Mouse (Mus musculus): ENCODE results near the gene Lhx5. TPM values are rescaled to one million over a fixed set of nuclear protein-coding genes. Genes with fewer than 3 reads are reported as not detected.

The Lhx5 gene
- polyA plus RNA-seq, 1 experiment from 2014 or later = not detected

DNA sequence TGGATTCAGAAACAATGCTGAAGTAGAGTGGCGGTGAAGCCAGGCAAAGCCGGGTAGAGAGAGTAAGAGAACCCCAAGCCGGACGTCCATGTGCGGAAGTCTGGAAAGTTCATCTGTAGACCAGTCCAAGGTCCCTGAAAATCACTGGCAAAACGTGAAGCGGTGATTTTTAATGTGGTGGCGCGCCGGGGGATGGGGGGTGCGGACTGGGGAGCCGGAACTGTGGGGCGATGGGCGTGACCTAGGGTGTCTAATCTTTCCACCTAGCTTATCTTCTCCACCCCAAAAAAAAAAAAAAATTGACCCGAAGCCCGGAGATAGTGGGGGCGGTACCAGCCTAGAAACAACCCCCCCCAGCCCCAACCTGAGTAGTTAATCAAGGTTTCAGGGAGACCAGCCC, 6.0 kb downstream of the Lhx5 start:
- WGBS (ENCODE audit: missing documents) = 11% methylated on average over 15 of the region's 17 CpGs

DNA sequence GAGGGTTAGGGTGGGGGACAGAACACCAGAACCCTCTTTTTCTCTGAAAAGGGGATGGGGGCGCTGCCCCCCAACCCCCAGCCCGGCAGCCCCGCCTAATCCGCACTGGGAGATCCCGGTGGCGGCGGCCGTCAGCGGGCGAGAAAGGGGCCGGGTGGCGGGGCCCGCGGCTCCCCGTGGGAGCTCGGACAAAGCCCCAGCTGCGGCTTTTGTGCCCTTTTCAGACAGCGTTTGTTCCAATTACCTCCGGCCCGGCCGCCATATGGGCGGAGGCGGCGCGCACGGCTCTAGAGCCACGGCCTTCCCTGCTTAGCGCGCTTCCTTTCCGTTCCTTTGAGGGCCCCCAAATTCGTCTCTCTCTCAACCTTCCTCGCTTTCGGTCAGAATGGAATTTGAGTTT, 6.5 kb downstream of the Lhx5 start:
- 3% methylated on average over 33 of the region's 33 CpGs for WGBS (ENCODE audit: missing documents)
- no peaks in the 10 kb centered on the region for H3K36me3 ChIP-seq (ENCODE audit: inconsistent target)
- H3K4me3 ChIP-seq (ENCODE audit: inconsistent target) = no peak overlapping the region
- no peaks in the 10 kb centered on the region for H3K79me2 ChIP-seq (ENCODE audit: inconsistent target)
- H3K27ac ChIP-seq = no peak overlapping the region

More for the DNA sequence above, 6.0 kb downstream of the Lhx5 start:
- Histone ChIP-seq H3K36me3 (ENCODE audit: inconsistent target) (no peaks in the 10 kb centered on the region), H3K79me2 (ENCODE audit: inconsistent target) (no peaks in the 10 kb centered on the region), H3K4me3 (ENCODE audit: inconsistent target) (no peak overlapping the region), H3K27ac (no peak overlapping the region)

DNA sequence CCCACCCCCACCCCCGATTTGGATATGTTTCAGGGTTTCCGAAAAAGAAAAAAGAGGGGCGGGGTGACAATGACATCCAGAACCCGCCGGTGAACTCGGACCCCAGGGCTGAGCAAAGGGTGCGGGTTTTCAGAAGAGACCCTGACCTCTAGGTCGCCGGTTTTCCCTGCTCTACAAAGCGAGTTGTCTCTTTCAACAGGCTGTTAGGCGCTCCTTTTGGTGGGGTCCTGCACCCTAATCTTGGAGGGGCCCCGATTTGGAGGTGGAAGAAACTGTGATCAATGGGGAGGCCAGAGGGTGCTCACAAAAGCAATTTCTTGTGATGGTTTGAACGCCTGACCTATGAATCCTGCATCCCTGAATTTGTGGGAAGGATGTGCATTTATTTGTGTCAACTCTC, 7.0 kb downstream of the Lhx5 start:
- Histone ChIP-seq H3K79me2 (ENCODE audit: inconsistent target) (no peaks in the 10 kb centered on the region), H3K36me3 (ENCODE audit: inconsistent target) (no peaks in the 10 kb centered on the region), H3K4me3 (ENCODE audit: inconsistent target) (no peak overlapping the region), H3K27ac (no peak overlapping the region)
- 10% methylated on average over 13 of the region's 13 CpGs for WGBS (ENCODE audit: missing documents)

DNA sequence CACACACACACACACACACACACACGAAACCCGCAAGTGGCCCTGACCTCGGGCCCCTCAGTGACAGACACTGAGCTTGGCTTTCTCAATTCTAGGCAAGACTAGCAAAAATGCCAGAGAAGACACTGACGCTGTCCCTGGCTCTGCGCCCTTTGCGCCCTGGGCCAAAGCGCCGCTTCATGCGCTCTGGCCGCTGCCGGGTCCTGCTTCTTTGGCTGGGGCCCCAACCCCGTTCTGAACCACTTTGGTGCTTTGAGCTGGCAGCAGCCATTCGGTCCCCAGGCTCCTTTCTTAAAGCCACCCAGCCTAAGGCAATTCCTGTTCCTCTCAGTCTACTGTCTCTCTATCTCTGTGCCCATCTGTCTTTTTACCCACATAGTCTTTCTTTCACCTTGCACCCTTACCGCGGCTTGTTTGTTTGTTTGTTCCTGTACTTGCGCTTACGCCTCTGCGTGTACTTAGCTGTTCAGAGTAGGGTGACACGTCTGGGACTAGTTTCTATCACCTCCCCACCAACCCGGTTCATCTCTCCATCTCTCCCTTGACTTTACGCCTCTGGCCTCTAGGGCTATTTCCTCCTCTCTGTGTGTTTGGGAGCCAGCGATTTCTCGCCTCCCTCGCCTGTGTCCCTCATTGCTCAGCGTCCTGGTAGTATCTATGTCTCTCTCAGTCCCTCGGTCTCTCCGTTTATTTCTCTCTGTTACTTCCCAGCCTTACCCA, 7.7 kb downstream of the Lhx5 start:
- 8% methylated on average over 25 of the region's 27 CpGs for WGBS (ENCODE audit: missing documents)
- H3K4me3 ChIP-seq (ENCODE audit: inconsistent target) = no peak overlapping the region
- H3K36me3 ChIP-seq (ENCODE audit: inconsistent target) = no peaks in the 10 kb centered on the region
- no peaks in the 10 kb centered on the region for H3K79me2 ChIP-seq (ENCODE audit: inconsistent target)
- H3K27ac ChIP-seq = no peak overlapping the region

DNA sequence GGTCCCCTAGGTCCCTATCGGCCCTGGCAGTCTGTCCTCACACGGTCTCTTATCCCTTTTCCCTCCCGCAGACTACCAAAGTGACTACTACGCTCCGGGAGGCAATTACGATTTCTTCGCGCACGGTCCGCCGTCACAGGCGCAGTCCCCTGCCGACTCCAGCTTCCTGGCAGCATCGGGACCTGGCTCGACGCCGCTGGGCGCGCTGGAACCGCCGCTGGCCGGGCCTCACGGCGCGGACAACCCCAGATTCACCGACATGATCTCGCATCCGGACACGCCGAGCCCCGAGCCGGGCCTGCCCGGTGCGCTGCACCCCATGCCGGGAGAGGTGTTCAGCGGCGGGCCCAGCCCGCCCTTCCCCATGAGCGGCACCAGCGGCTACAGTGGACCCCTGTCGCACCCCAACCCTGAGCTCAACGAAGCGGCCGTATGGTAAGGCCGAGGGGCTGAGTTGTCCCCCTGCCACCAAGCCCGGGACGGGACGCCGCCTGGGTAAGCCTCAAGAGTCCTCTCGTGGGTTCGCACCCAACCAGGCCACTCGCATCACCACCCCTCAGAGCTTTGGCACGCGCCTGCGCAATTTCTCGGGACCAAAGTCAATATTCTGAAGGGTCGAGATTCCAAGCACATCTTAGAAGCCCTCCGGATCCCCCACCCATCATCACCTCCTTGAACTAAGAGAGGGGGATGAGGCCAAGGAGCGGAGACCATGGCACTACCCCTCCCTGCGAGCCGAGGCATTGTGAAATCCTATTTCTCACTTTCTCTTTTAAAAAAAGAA, 8.6 kb downstream of the Lhx5 start:
- WGBS (ENCODE audit: missing documents) = 1% methylated on average over 61 of the region's 61 CpGs
- no peak overlapping the region for H3K27ac ChIP-seq
- no peaks in the 10 kb centered on the region for H3K36me3 ChIP-seq (ENCODE audit: inconsistent target)
- no peak overlapping the region for H3K4me3 ChIP-seq (ENCODE audit: inconsistent target)
- H3K79me2 ChIP-seq (ENCODE audit: inconsistent target) = no peaks in the 10 kb centered on the region

DNA sequence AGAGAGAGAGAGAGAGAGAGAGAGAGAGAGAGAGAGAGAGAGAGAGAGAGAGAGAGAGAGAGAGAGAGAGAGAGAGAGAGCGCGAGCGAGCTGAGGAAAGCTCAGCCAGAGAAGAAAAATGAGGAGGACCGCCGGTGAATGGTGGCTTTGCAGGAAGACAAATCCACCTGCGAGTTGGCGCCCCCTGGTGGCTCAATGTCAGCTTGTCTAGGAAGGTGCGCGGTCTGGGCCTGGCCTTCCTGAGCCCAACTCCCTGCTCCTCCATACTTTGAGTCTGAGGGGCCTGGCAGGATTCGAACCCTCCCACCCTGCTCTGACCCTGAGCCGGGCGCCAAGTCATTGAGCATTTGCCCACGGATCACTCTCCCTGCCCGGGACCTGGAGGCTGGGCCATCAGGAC, 9.2 kb downstream of the Lhx5 start:
- WGBS (ENCODE audit: missing documents) = 7% methylated on average over 11 of the region's 14 CpGs
- no peak overlapping the region for H3K4me3 ChIP-seq (ENCODE audit: inconsistent target)
- no peaks in the 10 kb centered on the region for H3K36me3 ChIP-seq (ENCODE audit: inconsistent target)
- no peaks in the 10 kb centered on the region for H3K79me2 ChIP-seq (ENCODE audit: inconsistent target)
- H3K27ac ChIP-seq = no peak overlapping the region

DNA sequence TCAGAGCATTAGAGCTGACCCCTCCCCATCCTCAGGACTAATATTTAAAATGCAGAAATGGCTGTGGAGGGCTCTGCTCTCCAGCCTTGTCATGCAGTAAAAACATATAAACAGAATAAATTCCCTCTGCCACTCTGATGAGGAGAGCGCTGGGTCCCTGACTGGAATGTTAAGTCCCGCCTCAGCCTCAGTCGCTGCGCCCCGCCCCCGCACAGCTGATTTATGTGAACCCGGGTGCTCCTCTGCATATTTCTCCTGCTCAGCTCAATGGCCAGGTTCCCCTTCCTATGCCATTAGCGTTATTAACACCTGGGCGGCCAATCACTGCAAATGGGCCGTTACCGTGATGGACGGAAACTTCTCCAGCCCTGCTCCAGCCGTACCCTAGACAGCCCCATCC, 15.8 kb downstream of the Lhx5 start:
- H3K36me3 ChIP-seq (ENCODE audit: inconsistent target) = no peaks in the 10 kb centered on the region
- H3K79me2 ChIP-seq (ENCODE audit: inconsistent target) = no peaks in the 10 kb centered on the region
- no peak overlapping the region for H3K27ac ChIP-seq
- WGBS (ENCODE audit: missing documents) = 31% methylated on average over 13 of the region's 13 CpGs
- no peak overlapping the region for H3K4me3 ChIP-seq (ENCODE audit: inconsistent target)

DNA sequence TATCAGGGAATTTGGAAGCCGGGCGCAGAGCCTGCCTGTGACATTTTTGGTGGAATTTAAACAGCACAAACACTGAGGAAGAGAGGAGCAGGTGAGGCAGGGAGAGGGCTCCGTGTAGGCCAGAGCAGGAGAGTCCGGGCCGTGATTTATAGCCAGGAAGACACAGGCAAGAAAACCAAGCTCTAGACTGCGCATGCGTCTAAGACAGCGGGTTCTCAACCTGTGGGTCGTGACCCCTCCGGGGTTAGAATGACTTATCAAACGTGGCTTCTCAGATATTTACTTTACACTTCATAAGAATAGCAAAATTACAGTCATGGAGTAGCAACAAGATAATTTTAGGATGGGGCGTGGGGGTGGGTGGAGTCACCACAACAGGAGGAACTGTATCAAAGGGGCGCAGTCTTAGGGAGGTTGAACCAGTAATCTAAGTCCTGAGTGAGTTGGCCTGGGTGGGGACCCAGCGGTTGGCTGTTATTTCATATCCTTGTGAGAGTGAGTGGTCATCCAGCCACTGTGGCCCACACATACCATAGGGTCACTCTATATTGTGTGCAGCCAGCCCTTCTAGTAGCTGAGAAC, 23.3 kb downstream of the Lhx5 start:
- H3K4me3 ChIP-seq (ENCODE audit: inconsistent target) = no peak overlapping the region
- no peaks in the 10 kb centered on the region for H3K79me2 ChIP-seq (ENCODE audit: inconsistent target)
- no peaks in the 10 kb centered on the region for H3K36me3 ChIP-seq (ENCODE audit: inconsistent target)
- WGBS (ENCODE audit: missing documents) = 63% methylated on average over 14 of the region's 14 CpGs
- H3K27ac ChIP-seq = no peak overlapping the region

DNA sequence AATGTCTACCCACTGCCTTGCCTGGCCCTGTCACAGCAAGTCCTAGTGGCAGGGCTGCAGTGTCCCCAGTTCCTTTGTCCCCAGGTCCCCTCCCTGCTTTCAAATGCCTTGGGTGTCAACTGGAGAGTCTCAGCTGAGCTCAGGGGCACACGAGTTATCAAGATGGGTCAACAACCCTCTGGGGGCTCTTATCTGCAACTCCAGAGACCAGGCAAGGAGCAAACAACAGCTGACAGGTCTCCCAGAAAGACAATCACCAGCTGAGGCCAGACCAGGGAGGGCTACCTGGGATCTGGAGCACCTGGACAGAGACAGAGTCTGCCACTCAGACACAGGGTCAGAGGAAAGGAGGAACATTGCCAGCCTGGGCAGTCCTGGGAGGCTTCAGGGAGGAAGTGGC, 24.8 kb downstream of the Lhx5 start:
- Histone ChIP-seq H3K4me3 (ENCODE audit: inconsistent target) (no peak overlapping the region), H3K79me2 (ENCODE audit: inconsistent target) (no peaks in the 10 kb centered on the region), H3K36me3 (ENCODE audit: inconsistent target) (no peaks in the 10 kb centered on the region), H3K27ac (no peak overlapping the region)
- WGBS (ENCODE audit: missing documents) = 31% methylated on average over 1 of the region's 1 CpGs

DNA sequence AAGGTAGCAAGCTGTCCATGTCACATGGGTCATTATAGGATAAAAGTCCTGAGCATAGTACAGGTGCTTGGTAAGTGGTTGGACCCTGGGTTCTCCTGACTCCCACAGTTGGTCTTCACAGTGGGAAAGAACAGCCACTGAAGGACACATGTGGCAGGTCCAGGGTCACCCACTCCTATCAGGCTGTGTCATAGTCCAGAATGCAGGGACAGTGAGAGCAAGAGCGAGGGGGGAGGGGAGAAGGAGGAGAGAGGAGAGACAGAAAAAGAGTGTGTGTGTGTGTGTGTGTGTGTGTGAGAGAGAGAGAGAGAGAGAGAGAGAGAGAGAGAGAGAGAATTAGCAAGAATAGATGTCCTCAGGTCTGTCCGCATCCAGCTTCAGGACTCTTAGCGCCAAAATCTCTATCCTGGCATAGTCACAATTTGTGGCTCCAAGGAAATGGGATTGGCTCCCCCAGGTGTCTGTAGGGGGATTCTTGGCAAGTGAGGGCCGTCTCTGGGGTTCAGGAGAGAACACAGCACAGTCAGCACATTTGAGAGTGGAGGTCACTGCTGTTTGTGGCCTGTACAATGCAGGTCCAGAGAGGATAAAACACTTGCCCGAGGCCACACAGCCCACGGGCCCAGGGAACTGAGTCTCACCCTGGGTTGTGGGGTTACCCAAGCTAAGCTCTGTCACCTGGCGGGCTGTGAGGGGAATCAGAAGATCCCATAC, 25.5 kb downstream of the Lhx5 start:
- H3K27ac ChIP-seq = no peak overlapping the region
- H3K4me3 ChIP-seq (ENCODE audit: inconsistent target) = no peak overlapping the region
- no peaks in the 10 kb centered on the region for H3K79me2 ChIP-seq (ENCODE audit: inconsistent target)
- WGBS (ENCODE audit: missing documents) = 61% methylated on average over 6 of the region's 7 CpGs
- no peaks in the 10 kb centered on the region for H3K36me3 ChIP-seq (ENCODE audit: inconsistent target)

DNA sequence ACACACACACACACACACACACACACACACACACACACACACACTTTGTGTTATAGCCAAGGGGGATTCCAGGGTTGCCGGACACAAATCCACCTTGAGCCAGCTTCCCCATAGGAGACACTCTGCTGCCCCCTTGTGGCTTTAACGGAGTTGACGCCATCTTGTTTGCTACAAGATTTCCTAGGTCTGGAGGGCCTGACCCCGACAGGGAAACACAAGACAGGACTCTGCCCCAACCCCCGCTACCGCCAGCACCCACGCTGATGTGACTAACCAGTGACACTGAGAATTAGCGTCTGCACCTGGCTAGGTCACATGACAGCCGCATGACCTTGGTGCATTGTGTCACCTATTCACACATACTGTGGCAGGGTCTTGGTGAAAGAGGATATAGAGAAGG, 26.1 kb downstream of the Lhx5 start:
- Histone ChIP-seq H3K4me3 (ENCODE audit: inconsistent target) (no peak overlapping the region), H3K79me2 (ENCODE audit: inconsistent target) (no peaks in the 10 kb centered on the region), H3K36me3 (ENCODE audit: inconsistent target) (no peaks in the 10 kb centered on the region), H3K27ac (no peak overlapping the region)
- WGBS (ENCODE audit: missing documents) = 15% methylated on average over 9 of the region's 9 CpGs

DNA sequence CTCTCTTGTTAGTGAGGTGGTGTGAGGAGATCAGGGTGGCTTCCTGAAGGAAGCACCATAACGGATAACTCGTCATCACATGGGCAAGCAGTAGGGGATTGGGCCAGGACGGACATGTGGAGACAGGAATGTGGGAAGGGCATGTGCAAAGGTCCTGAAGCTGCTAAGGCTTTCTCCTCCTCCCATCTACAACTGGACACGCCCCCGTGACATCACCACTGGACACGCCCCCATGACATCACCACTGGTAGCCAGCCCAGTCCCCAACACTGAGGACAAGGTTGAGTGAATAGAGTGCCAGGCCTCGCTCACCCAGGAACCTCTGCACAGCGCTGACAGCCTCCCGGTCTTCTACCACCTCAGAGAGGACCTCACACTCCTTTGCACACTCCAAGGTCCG, 27.6 kb downstream of the Lhx5 start:
- Histone ChIP-seq H3K36me3 (ENCODE audit: inconsistent target) (no peaks in the 10 kb centered on the region), H3K27ac (no peak overlapping the region), H3K4me3 (ENCODE audit: inconsistent target) (no peak overlapping the region), H3K79me2 (ENCODE audit: inconsistent target) (no peaks in the 10 kb centered on the region)
- 84% methylated on average over 10 of the region's 10 CpGs for WGBS (ENCODE audit: missing documents)

DNA sequence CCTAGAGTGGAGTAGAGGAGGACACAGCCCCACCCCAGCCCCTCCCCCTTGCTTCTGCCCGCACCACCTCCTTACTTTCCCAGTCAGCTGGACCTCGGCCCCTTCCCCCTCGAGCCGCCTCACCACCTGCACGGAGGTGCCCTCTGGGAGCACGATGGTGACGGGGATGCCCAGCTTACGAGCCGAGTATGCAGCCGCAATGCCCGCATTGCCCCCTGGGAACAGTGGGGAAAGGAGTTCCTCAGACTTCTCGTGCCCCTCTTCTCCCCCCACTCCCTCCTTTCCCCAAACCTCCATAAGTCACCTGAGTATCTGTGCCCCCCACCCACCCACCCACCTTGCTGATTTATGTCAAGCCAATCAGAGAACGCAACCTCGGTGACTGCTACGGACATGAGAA, 30.4 kb downstream of the Lhx5 start:
- WGBS (ENCODE audit: missing documents) = 82% methylated on average over 15 of the region's 15 CpGs
- H3K27ac ChIP-seq = no peak overlapping the region
- no peak overlapping the region for H3K4me3 ChIP-seq (ENCODE audit: inconsistent target)
- no peaks in the 10 kb centered on the region for H3K79me2 ChIP-seq (ENCODE audit: inconsistent target)
- no peaks in the 10 kb centered on the region for H3K36me3 ChIP-seq (ENCODE audit: inconsistent target)

DNA sequence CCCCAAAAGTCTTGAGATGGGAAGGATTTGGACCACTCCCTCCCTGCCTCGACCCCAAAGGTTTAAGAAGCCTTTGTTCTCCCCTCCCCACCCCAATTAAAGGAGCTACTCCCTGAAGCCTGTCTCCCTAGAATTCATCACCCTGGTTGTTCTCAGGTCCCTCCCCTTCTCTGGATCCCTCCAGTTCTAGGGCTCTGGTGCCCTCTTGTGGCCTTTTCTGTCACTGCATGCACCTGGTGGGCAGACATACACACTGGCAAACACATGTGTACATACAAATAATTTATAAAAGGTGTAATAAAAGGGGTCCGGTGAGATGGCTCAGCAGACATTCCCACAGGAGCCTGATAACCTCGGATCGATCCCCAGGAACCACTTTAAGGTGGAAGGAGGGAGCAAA, 32.8 kb downstream of the Lhx5 start:
- H3K4me3 ChIP-seq (ENCODE audit: inconsistent target) = no peak overlapping the region
- H3K79me2 ChIP-seq (ENCODE audit: inconsistent target) = no peaks in the 10 kb centered on the region
- H3K27ac ChIP-seq = no peak overlapping the region
- WGBS (ENCODE audit: missing documents) = 92% methylated on average over 4 of the region's 4 CpGs
- no peaks in the 10 kb centered on the region for H3K36me3 ChIP-seq (ENCODE audit: inconsistent target)

DNA sequence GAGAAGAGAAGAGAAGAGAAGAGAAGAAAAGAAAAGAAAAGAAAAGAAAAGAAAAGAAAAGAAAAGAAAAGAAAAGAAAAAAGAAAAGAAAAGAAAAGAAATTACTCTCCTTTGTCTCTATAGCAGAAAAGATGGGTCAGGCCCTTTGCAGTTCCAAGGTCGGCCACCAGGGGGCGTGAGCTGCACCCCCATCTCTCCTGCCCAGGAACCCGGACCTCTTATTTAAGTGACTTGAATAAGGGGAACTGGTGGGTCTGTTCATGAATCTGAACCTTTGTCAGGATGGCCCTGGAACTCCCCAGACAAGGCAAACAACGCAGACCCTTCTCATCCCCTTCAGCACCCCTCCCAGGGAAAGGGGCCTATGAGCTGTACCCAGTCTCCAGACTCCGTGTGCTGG, 33.6 kb downstream of the Lhx5 start:
- Histone ChIP-seq H3K27ac (no peak overlapping the region), H3K36me3 (ENCODE audit: inconsistent target) (no peaks in the 10 kb centered on the region), H3K79me2 (ENCODE audit: inconsistent target) (no peaks in the 10 kb centered on the region), H3K4me3 (ENCODE audit: inconsistent target) (no peak overlapping the region)
- 40% methylated on average over 5 of the region's 5 CpGs for WGBS (ENCODE audit: missing documents)
